Mouse (Mus musculus) stomach, embryonic 14.5 days (tissue): ENCODE results near the gene Gipc2. TPM values are rescaled to one million over a fixed set of nuclear protein-coding genes. Genes with fewer than 3 reads are reported as not detected.

Experiments used
- ATAC-seq: fragments of 200-750 bp; cut with Nextera tagmentation; 2 replicates; pipeline ENCODE4 v1.8.0; 2017; ENCODE audit warnings: low read depth, moderate TSS enrichment; ENCODE audit not compliant: insufficient number of reproducible peaks, insufficient read depth, low FRiP score
- H3K27ac ChIP-seq: fragments of 300-500 bp; sonication (generic); 2 replicates; pipeline ENCODE4 v1.5.1; 2014; ENCODE audit warnings: mild to moderate bottlenecking, low read length, moderate library complexity, mixed read lengths
- H3K27me3 ChIP-seq: fragments of 300-500 bp; sonication (generic); 2 replicates; pipeline ENCODE4 v1.6.1; 2014; ENCODE audit warnings: low read length, control low read depth, mixed read lengths; ENCODE audit not compliant: control insufficient read depth, insufficient read depth
- H3K36me3 ChIP-seq: fragments of 300-500 bp; sonication (generic); 2 replicates; pipeline ENCODE4 v1.6.1; 2014; ENCODE audit warnings: mild to moderate bottlenecking, control low read depth, low read length, moderate library complexity, mixed read lengths; ENCODE audit not compliant: control insufficient read depth, insufficient read depth
- H3K4me1 ChIP-seq: fragments of 300-500 bp; sonication (generic); 2 replicates; pipeline ENCODE4 v1.6.1; 2014; ENCODE audit warnings: low read length, control low read depth, mixed read lengths; ENCODE audit not compliant: control insufficient read depth, insufficient read depth
- H3K4me2 ChIP-seq: fragments of 300-500 bp; sonication (generic); replicated peaks from 2 replicates; pipeline ENCODE4 v1.6.1; 2014; ENCODE audit warnings: low read depth, low read length, control low read depth
- H3K4me3 ChIP-seq: fragments of 300-500 bp; sonication (generic); 2 replicates; pipeline ENCODE4 v1.5.1; 2014; ENCODE audit warnings: low read depth, low read length, control low read depth
- H3K9ac ChIP-seq: fragments of 300-500 bp; sonication (generic); replicated peaks from 2 replicates; pipeline ENCODE4 v1.6.1; 2014; ENCODE audit warnings: low read depth, mild to moderate bottlenecking, control low read depth, low read length, moderate library complexity, mixed read lengths
- H3K9me3 ChIP-seq: fragments of 300-500 bp; sonication (generic); 2 replicates; pipeline ENCODE4 v1.6.1; 2016; ENCODE audit warnings: low read depth, low read length, control low read depth; ENCODE audit not compliant: control insufficient read depth
- WGBS: fragments of 180-500 bp; shearing (Covaris S2); extraction: QIAGEN DNeasy Blood & Tissue Kit; methylation state at CpG from one replicate; pipeline ENCODE4 v1.1.7; 2014; 5-methylcytosine and 5-hydroxymethylcytosine counted together
- polyA plus RNA-seq: library from polyadenylated mRNA; unstranded; fragments of >200 nt; fragmentation: Nextera tagmentation; extraction: Ambion mirVana; gene quantifications from 2 replicates; pipeline ENCODE4 v1.2.1, GENCODE M21; 2014

Gene Gipc2
- polyA plus RNA-seq, 1 experiment from 2014 or later: 43.8 TPM

- no peak overlapping the region for H3K4me3 ChIP-seq
- WGBS: 76% methylated on average over 4 of the region's 4 CpGs
Measured at GRCm38 (mm10) chr3:152180624-152181023, 14.6 kb upstream of the Gipc2 start.

GRCm38 (mm10) chr3:152179285-152179684, 13.3 kb upstream of the Gipc2 start:
- no peaks in the 10 kb centered on the region for H3K27me3 ChIP-seq
- H3K27ac ChIP-seq: no peak overlapping the region; the same call in 1 of the 2 replicates
- H3K4me3 ChIP-seq: no peak overlapping the region
- peaks cover 5% of the 10 kb centered on the region for H3K36me3 ChIP-seq
- no peak for ATAC-seq
- WGBS: 34% methylated on average over 1 of the region's 1 CpGs
- H3K9ac ChIP-seq: no peak overlapping the region
- H3K4me2 ChIP-seq: no peak overlapping the region
- H3K4me1 ChIP-seq: no peaks in the 10 kb centered on the region
- no peaks in the 10 kb centered on the region for H3K9me3 ChIP-seq

More at GRCm38 (mm10) chr3:152180624-152181023, 14.6 kb upstream of the Gipc2 start:
- no peaks in the 10 kb centered on the region for H3K4me1 ChIP-seq
- no peak overlapping the region for H3K9ac ChIP-seq
- no peak overlapping the region for H3K4me2 ChIP-seq
- peaks cover 12% of the 10 kb centered on the region for H3K36me3 ChIP-seq
- ATAC-seq: no peak
- H3K27me3 ChIP-seq: no peaks in the 10 kb centered on the region
- H3K27ac ChIP-seq: no peak overlapping the region
- no peaks in the 10 kb centered on the region for H3K9me3 ChIP-seq

GRCm38 (mm10) chr3:152178816-152179215, 12.8 kb upstream of the Gipc2 start:
- no peak for ATAC-seq
- no peaks in the 10 kb centered on the region for H3K27me3 ChIP-seq

GRCm38 (mm10) chr3:152172322-152172935, 6.4 kb upstream of the Gipc2 start:
- Histone ChIP-seq H3K9me3 (no peaks in the 10 kb centered on the region), H3K27me3 (no peaks in the 10 kb centered on the region), H3K4me2 (no peak overlapping the region), H3K27ac (no peak overlapping the region), H3K36me3 (no peaks in the 10 kb centered on the region), H3K9ac (no peak overlapping the region), H3K4me1 (peaks cover 10% of the 10 kb centered on the region; the same call in 1 of the 2 replicates), H3K4me3 (no peak overlapping the region)
- WGBS: 44% methylated on average over 7 of the region's 7 CpGs
- ATAC-seq: no peak

More at GRCm38 (mm10) chr3:152178816-152179215, 12.8 kb upstream of the Gipc2 start:
- Histone ChIP-seq H3K4me1 (no peaks in the 10 kb centered on the region), H3K9ac (no peak overlapping the region), H3K9me3 (no peaks in the 10 kb centered on the region), H3K36me3 (peaks cover 4% of the 10 kb centered on the region; the same call in 1 of the 2 replicates), H3K4me3 (no peak overlapping the region), H3K27ac (no peak overlapping the region), H3K4me2 (no peak overlapping the region)
- WGBS: 83% methylated on average over 4 of the region's 4 CpGs

GRCm38 (mm10) chr3:152171862-152172261, 5.8 kb upstream of the Gipc2 start:
- Histone ChIP-seq H3K4me3 (no peak overlapping the region), H3K36me3 (no peaks in the 10 kb centered on the region), H3K27ac (no peak overlapping the region), H3K4me1 (peaks cover 14% of the 10 kb centered on the region; the same call in 1 of the 2 replicates), H3K9ac (no peak overlapping the region), H3K9me3 (no peaks in the 10 kb centered on the region), H3K4me2 (no peak overlapping the region), H3K27me3 (no peaks in the 10 kb centered on the region)
- ATAC-seq: no peak
- WGBS: 39% methylated on average over 7 of the region's 7 CpGs

GRCm38 (mm10) chr3:152171236-152171635, 5.2 kb upstream of the Gipc2 start:
- Histone ChIP-seq H3K4me2 (no peak overlapping the region), H3K27me3 (no peaks in the 10 kb centered on the region), H3K4me1 (peaks cover 14% of the 10 kb centered on the region; the same call in 1 of the 2 replicates), H3K36me3 (no peaks in the 10 kb centered on the region), H3K27ac (no peak overlapping the region), H3K9ac (no peak overlapping the region), H3K4me3 (no peak overlapping the region), H3K9me3 (no peaks in the 10 kb centered on the region)
- 47% methylated on average over 2 of the region's 2 CpGs for WGBS
- no peak for ATAC-seq

GRCm38 (mm10) chr3:152170407-152170806, 4.4 kb upstream of the Gipc2 start:
- peaks cover 16% of the 10 kb centered on the region; the same call in 1 of the 2 replicates for H3K4me1 ChIP-seq
- H3K27ac ChIP-seq: no peak overlapping the region
- H3K36me3 ChIP-seq: no peaks in the 10 kb centered on the region
- H3K4me2 ChIP-seq: no peak overlapping the region
- no peak for ATAC-seq
- H3K4me3 ChIP-seq: no peak overlapping the region
- H3K9ac ChIP-seq: no peak overlapping the region
- no peaks in the 10 kb centered on the region for H3K9me3 ChIP-seq
- WGBS: 24% methylated on average over 1 of the region's 1 CpGs
- no peaks in the 10 kb centered on the region for H3K27me3 ChIP-seq

- Histone ChIP-seq H3K9me3 (no peaks in the 10 kb centered on the region), H3K4me1 (peaks cover 16% of the 10 kb centered on the region; the same call in 1 of the 2 replicates), H3K9ac (no peak overlapping the region), H3K36me3 (no peaks in the 10 kb centered on the region), H3K4me2 (no peak overlapping the region), H3K27me3 (no peaks in the 10 kb centered on the region), H3K27ac (no peak overlapping the region), H3K4me3 (no peak overlapping the region)
- ATAC-seq: no peak
- 92% methylated on average over 10 of the region's 10 CpGs for WGBS
Measured at GRCm38 (mm10) chr3:152168007-152168406, 2.0 kb upstream of the Gipc2 start.
